Mouse (Mus musculus) neural tube, embryonic 11.5 days (tissue): Measurements from ENCODE around the gene Pth2. TPM values are rescaled to one million over a fixed set of nuclear protein-coding genes. Genes with fewer than 3 reads are reported as not detected.

Experiments
- ATAC-seq: fragments of 200-750 bp; cut with Nextera tagmentation; 2 replicates; pipeline ENCODE4 v1.8.0; 2017; ENCODE audit warnings: moderate number of reproducible peaks, mild to moderate bottlenecking, moderate TSS enrichment, moderate library complexity; ENCODE audit not compliant: insufficient read depth, low FRiP score, low TSS enrichment
- DNase-seq: peaks from one replicate; pipeline ENCODE4 v3.0.0-alpha.2; 2015; ENCODE audit warnings: low spot score
- H3K27ac ChIP-seq: fragments of 300-500 bp; sonication (generic); 2 replicates; pipeline ENCODE4 v1.5.1; 2014; ENCODE audit warnings: low read depth, mild to moderate bottlenecking, low read length
- H3K27me3 ChIP-seq: fragments of 300-500 bp; sonication (generic); 2 replicates; pipeline ENCODE4 v1.6.1; 2014; ENCODE audit warnings: mild to moderate bottlenecking, low read length, mixed read lengths; ENCODE audit not compliant: control insufficient read depth, insufficient read depth
- H3K36me3 ChIP-seq: fragments of 300-500 bp; sonication (generic); 2 replicates; pipeline ENCODE4 v1.6.1; 2014; ENCODE audit warnings: mild to moderate bottlenecking, low read length, moderate library complexity, mixed read lengths; ENCODE audit not compliant: control insufficient read depth, insufficient read depth
- H3K4me1 ChIP-seq: fragments of 300-500 bp; sonication (generic); 2 replicates; pipeline ENCODE4 v1.6.1; 2014; ENCODE audit warnings: low read length, mixed read lengths; ENCODE audit not compliant: control insufficient read depth, insufficient read depth
- H3K4me2 ChIP-seq: fragments of 300-500 bp; sonication (generic); 2 replicates; pipeline ENCODE4 v1.6.1; 2014; ENCODE audit warnings: low read depth, mild to moderate bottlenecking, moderate library complexity
- H3K4me3 ChIP-seq: fragments of 300-500 bp; sonication (generic); 2 replicates; pipeline ENCODE4 v1.5.1; 2014; ENCODE audit warnings: low read depth, low read length
- H3K9ac ChIP-seq: fragments of 300-500 bp; sonication (generic); 2 replicates; pipeline ENCODE4 v1.6.1; 2014; ENCODE audit warnings: mild to moderate bottlenecking, low read length
- H3K9me3 ChIP-seq: fragments of 300-500 bp; sonication (generic); 2 replicates; pipeline ENCODE4 v1.6.1; 2016; ENCODE audit warnings: low read length; ENCODE audit not compliant: control insufficient read depth
- WGBS: fragments of 180-500 bp; shearing (Covaris S2); extraction: QIAGEN DNeasy Blood & Tissue Kit; methylation state at CpG from one replicate; pipeline ENCODE4 v1.1.7; 2014; 5-methylcytosine and 5-hydroxymethylcytosine counted together
- microRNA-seq: library from miRNA; unstranded; fragments of <30 nt; microRNA quantifications from one replicate; pipeline ENCODE4, GENCODE M21; 2016
- polyA plus RNA-seq: library from polyadenylated mRNA; unstranded; fragments of >200 nt; fragmentation: Nextera tagmentation; extraction: Ambion mirVana; gene quantifications from 2 replicates; pipeline ENCODE4 v1.2.1, GENCODE M21; 2014

Pth2 gene
- polyA plus RNA-seq, 1 experiment from 2014 or later = not detected

DNA sequence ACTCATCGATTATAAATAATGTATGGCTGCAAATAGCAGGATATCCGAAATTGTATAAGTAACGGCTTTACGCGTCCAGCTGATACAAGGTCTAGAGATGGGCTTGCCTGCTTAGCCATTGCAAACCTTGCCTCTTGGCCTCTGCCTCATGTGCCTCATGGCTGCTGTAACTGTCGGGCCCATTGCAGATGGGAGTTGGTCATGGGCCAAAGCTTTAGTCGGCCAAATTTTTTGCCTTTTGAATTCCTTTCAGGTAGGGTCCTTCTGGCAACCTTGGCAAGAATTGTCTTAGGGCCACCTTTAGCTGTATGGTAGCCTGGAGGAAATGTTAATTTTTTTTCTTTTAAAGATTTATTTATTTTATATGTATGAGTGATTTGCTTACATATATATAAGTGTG, 44.0 kb downstream of the Pth2 start:
- no peak overlapping the region for H3K4me3 ChIP-seq
- H3K9ac ChIP-seq = no peak overlapping the region
- H3K9me3 ChIP-seq = no peaks in the 10 kb centered on the region
- H3K4me2 ChIP-seq = no peak overlapping the region
- H3K36me3 ChIP-seq = peaks cover 43% of the 10 kb centered on the region
- DNase-seq (no peak), ATAC-seq (no peak)
- WGBS = 93% methylated on average over 7 of the region's 7 CpGs
- H3K27me3 ChIP-seq = no peaks in the 10 kb centered on the region
- H3K4me1 ChIP-seq = no peaks in the 10 kb centered on the region
- H3K27ac ChIP-seq = no peak overlapping the region

DNA sequence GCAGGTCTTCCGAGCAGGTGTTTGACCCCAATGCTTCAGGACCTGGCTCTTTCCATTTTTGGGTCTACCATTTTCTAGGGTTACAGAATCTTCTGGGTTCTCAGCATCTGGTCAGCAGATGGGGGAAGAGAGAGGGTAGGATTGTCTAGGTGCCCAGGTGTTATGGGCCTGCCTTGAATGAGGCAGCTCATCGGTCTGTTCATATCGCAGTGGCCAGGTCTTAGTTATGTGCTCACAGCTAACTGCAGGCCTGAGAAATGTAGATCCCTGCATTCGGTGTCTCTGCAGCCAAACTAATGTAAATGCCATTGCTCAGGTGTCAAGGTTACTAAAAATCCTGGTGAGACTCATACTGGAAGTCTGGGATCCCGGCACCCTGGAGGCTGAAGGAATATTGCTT, 45.6 kb downstream of the Pth2 start:
- no peaks in the 10 kb centered on the region for H3K9me3 ChIP-seq
- WGBS = 96% methylated on average over 5 of the region's 5 CpGs
- H3K27ac ChIP-seq = no peak overlapping the region
- no peak overlapping the region for H3K9ac ChIP-seq
- H3K36me3 ChIP-seq = peaks cover 38% of the 10 kb centered on the region
- no peak overlapping the region for H3K4me2 ChIP-seq
- H3K4me1 ChIP-seq = no peaks in the 10 kb centered on the region
- ATAC-seq (no peak), DNase-seq (no peak)
- H3K27me3 ChIP-seq = no peaks in the 10 kb centered on the region
- H3K4me3 ChIP-seq = no peak overlapping the region

DNA sequence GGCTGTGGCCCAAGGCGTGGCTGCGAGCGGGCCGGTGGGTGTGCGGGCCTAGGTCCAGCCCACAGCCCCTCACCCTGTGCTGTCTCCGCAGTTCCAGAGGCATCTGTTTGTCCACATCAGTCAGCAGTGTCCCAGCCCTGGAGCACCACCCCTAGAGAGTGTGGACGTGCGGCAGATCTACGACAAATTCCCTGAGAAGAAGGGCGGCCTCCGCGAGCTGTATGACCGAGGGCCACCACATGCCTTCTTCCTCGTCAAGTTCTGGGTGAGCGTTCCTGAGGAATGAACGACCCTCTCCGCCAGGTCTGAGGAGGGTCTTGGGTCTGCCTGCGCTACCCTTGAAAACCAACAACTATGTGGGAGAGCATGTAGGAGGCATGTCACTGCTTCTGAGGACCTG, 47.8 kb downstream of the Pth2 start:
- ATAC-seq = no peak
- DNase-seq = no peak
- Histone ChIP-seq H3K27ac (no peak overlapping the region), H3K9ac (no peak overlapping the region), H3K4me3 (no peak overlapping the region), H3K27me3 (no peaks in the 10 kb centered on the region), H3K4me1 (peaks cover 5% of the 10 kb centered on the region; the same call in 1 of the 2 replicates), H3K36me3 (peaks cover 43% of the 10 kb centered on the region), H3K9me3 (no peaks in the 10 kb centered on the region), H3K4me2 (no peak overlapping the region)
- 94% methylated on average over 18 of the region's 18 CpGs for WGBS

- H3K27me3 ChIP-seq = no peaks in the 10 kb centered on the region
- H3K36me3 ChIP-seq = peaks cover 40% of the 10 kb centered on the region
- no peak for DNase-seq
- WGBS = 94% methylated on average over 8 of the region's 8 CpGs
- H3K9ac ChIP-seq = no peak overlapping the region
- H3K4me3 ChIP-seq = no peak overlapping the region
- no peaks in the 10 kb centered on the region for H3K9me3 ChIP-seq
- ATAC-seq = no peak
- H3K4me2 ChIP-seq = no peak overlapping the region
- H3K4me1 ChIP-seq = peaks cover 10% of the 10 kb centered on the region
- H3K27ac ChIP-seq = no peak overlapping the region
These were observed 48.3 kb downstream of the Pth2 start for GRCm38 (mm10) chr7:45229046-45229445.

GRCm38 (mm10) chr7:45229459-45230203, 48.8 kb downstream of the Pth2 start:
- H3K36me3 ChIP-seq = peaks cover 40% of the 10 kb centered on the region
- H3K4me2 ChIP-seq = no peak overlapping the region
- 91% methylated on average over 7 of the region's 7 CpGs for WGBS
- no peaks in the 10 kb centered on the region for H3K9me3 ChIP-seq
- H3K4me3 ChIP-seq = no peak overlapping the region
- DNase-seq = no peak
- H3K27me3 ChIP-seq = no peaks in the 10 kb centered on the region
- no peak overlapping the region for H3K9ac ChIP-seq
- peaks cover 13% of the 10 kb centered on the region for H3K4me1 ChIP-seq
- no peak overlapping the region for H3K27ac ChIP-seq
- ATAC-seq = no peak

DNA sequence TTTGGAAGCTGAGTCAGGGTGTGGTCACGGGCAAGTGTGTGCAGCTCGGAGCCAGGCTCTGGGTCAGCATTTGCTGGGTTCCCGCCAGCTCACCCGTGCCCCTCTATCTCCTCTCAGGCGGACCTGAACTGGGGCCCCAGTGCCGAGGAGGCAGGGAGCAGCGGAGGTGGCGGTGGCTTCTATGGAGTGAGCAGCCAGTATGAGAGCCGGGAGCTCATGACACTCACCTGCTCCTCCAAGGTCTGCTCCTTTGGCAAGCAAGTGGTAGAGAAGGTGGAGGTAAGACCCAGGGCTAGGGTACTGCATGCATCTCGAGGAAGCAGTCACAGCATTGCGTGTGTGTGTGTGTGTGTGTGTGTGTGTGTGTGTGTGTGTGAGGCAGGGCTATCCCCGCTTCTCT, 50.4 kb downstream of the Pth2 start:
- no peak overlapping the region for H3K4me2 ChIP-seq
- H3K27me3 ChIP-seq = no peaks in the 10 kb centered on the region
- no peak overlapping the region for H3K9ac ChIP-seq
- no peaks in the 10 kb centered on the region for H3K9me3 ChIP-seq
- ATAC-seq = no peak
- H3K27ac ChIP-seq = no peak overlapping the region
- WGBS = 93% methylated on average over 12 of the region's 12 CpGs
- peaks cover 32% of the 10 kb centered on the region for H3K36me3 ChIP-seq
- H3K4me1 ChIP-seq = peaks cover 16% of the 10 kb centered on the region
- H3K4me3 ChIP-seq = no peak overlapping the region
- no peak for DNase-seq

Small RNAs within 50 kb of the gene (microRNA-seq; reads per million reads assigned to microRNA genes)
- gene Mir7055 = not detected

Other genes starting within 250 kb of the Pth2 start
- gene Tsks, start 237.8 kb upstream of the Pth2 start, polyA plus RNA-seq = 0.27 TPM in 1 of 2 replicates, not detected in the other
- 22.0 and 25.2 TPM in 2 replicates for gene Cpt1c, start 206.1 kb upstream of the Pth2 start, polyA plus RNA-seq
- gene Prmt1, start 194.4 kb upstream of the Pth2 start, polyA plus RNA-seq = 304 and 319 TPM in 2 replicates
- gene Irf3, start 183.3 kb upstream of the Pth2 start, polyA plus RNA-seq = 67.1 and 72.3 TPM in 2 replicates
- gene Bcl2l12, start 182.3 kb upstream of the Pth2 start, polyA plus RNA-seq = 51.6 and 52.9 TPM in 2 replicates
- gene Scaf1, start 164.6 kb upstream of the Pth2 start, polyA plus RNA-seq = 54.7 and 57.6 TPM in 2 replicates
- gene Rras, start 163.0 kb upstream of the Pth2 start, polyA plus RNA-seq = 17.7 and 20.0 TPM in 2 replicates
- 12.9 and 13.2 TPM in 2 replicates for gene Prr12, start 128.1 kb upstream of the Pth2 start, polyA plus RNA-seq
- gene Nosip, start 118.6 kb upstream of the Pth2 start, polyA plus RNA-seq = 59.3 and 65.1 TPM in 2 replicates
- gene Prrg2, start 118.3 kb upstream of the Pth2 start, polyA plus RNA-seq = 14.8 and 16.2 TPM in 2 replicates
- 142 and 151 TPM in 2 replicates for gene Rcn3, start 88.8 kb upstream of the Pth2 start, polyA plus RNA-seq
- 11.3 and 12.8 TPM in 2 replicates for gene Fcgrt, start 77.1 kb upstream of the Pth2 start, polyA plus RNA-seq
- gene Rps11, start 56.6 kb upstream of the Pth2 start, polyA plus RNA-seq = 1,454 and 1,462 TPM in 2 replicates
- 1,071 and 1,190 TPM in 2 replicates for gene Rpl13a, start 52.2 kb upstream of the Pth2 start, polyA plus RNA-seq
- gene Gm45713, start 44.8 kb upstream of the Pth2 start, polyA plus RNA-seq = 0.21 and 0.30 TPM in 2 replicates
- 0.76 and 0.85 TPM in 2 replicates for gene Flt3l, start 44.6 kb upstream of the Pth2 start, polyA plus RNA-seq
- 98.4 and 108 TPM in 2 replicates for gene Pih1d1, start 26.7 kb upstream of the Pth2 start, polyA plus RNA-seq
- 34.2 and 37.6 TPM in 2 replicates for gene Aldh16a1, start 26.4 kb upstream of the Pth2 start, polyA plus RNA-seq
- 2.3 and 3.6 TPM in 2 replicates for gene Slc17a7, start 17.0 kb upstream of the Pth2 start, polyA plus RNA-seq
- not detected in 2 replicates for gene Gfy, start 1.4 kb upstream of the Pth2 start, polyA plus RNA-seq
- 0.27 and 0.47 TPM in 2 replicates for gene Ccdc155, start 23.9 kb downstream of the Pth2 start, polyA plus RNA-seq
- 3.1 and 5.2 TPM in 2 replicates for gene Dkkl1, start 31.2 kb downstream of the Pth2 start, polyA plus RNA-seq
- 247 and 252 TPM in 2 replicates for gene Tead2, start 34.8 kb downstream of the Pth2 start, polyA plus RNA-seq
- gene Cd37, start 58.1 kb downstream of the Pth2 start, polyA plus RNA-seq = 0.74 and 0.76 TPM in 2 replicates
- gene Slc6a16, start 60.1 kb downstream of the Pth2 start, polyA plus RNA-seq = 0.11 TPM in 1 of 2 replicates, not detected in the other
- gene Slc6a21, start 96.5 kb downstream of the Pth2 start, polyA plus RNA-seq = not detected in 2 replicates
- gene Trpm4, start 152.8 kb downstream of the Pth2 start, polyA plus RNA-seq = 6.5 and 8.6 TPM in 2 replicates
- gene Hrc, start 154.3 kb downstream of the Pth2 start, polyA plus RNA-seq = 0.87 and 1.1 TPM in 2 replicates
- gene Ppfia3, start 186.0 kb downstream of the Pth2 start, polyA plus RNA-seq = 11.9 and 12.1 TPM in 2 replicates
- gene Lin7b, start 189.6 kb downstream of the Pth2 start, polyA plus RNA-seq = 1.6 and 3.4 TPM in 2 replicates
- gene Snrnp70, start 214.7 kb downstream of the Pth2 start, polyA plus RNA-seq = 66.4 and 74.1 TPM in 2 replicates
- gene Kcna7, start 224.7 kb downstream of the Pth2 start, polyA plus RNA-seq = 0.20 TPM in 1 of 2 replicates, not detected in the other
- gene Ntf5, start 232.7 kb downstream of the Pth2 start, polyA plus RNA-seq = 1.2 and 1.6 TPM in 2 replicates
- not detected in 2 replicates for gene Lhb, start 239.8 kb downstream of the Pth2 start, polyA plus RNA-seq